Mouse (Mus musculus): ENCODE results near the gene Parva.

The Parva gene

GRCm38 (mm10) chr7:112426811-112427210 lies 494 bp upstream of the Parva start:
- no peak for DNase-seq

- peak; percentile 91 to 93 for DNase-seq
Observed at GRCm38 (mm10) chr7:112428158-112428535, 842 bp downstream of the Parva start.

- DNase-seq: no peak
Observed at GRCm38 (mm10) chr7:112439846-112440245, 12.5 kb downstream of the Parva start.

- DNase-seq: no peak
Observed at GRCm38 (mm10) chr7:112444152-112444984, 17.1 kb downstream of the Parva start.

GRCm38 (mm10) chr7:112444985-112445367 lies 17.7 kb downstream of the Parva start:
- DNase-seq: no peak

GRCm38 (mm10) chr7:112446498-112446897 lies 19.2 kb downstream of the Parva start:
- no peak for DNase-seq

- DNase-seq: peak; percentile 78 to 83
Observed at GRCm38 (mm10) chr7:112449954-112450700, 22.8 kb downstream of the Parva start.

GRCm38 (mm10) chr7:112452471-112452870 lies 25.2 kb downstream of the Parva start:
- no peak for DNase-seq

- no peak for DNase-seq
Observed at GRCm38 (mm10) chr7:112453805-112454214, 26.5 kb downstream of the Parva start.

GRCm38 (mm10) chr7:112454380-112454779 lies 27.1 kb downstream of the Parva start:
- DNase-seq: no peak

GRCm38 (mm10) chr7:112454951-112455350 lies 27.6 kb downstream of the Parva start:
- DNase-seq: no peak

GRCm38 (mm10) chr7:112455566-112456110 lies 28.3 kb downstream of the Parva start:
- DNase-seq: no peak

- no peak for DNase-seq
Observed at GRCm38 (mm10) chr7:112457373-112457772, 30.1 kb downstream of the Parva start.

GRCm38 (mm10) chr7:112457920-112458319 lies 30.6 kb downstream of the Parva start:
- DNase-seq: no peak

- DNase-seq: peak in 1 of 2 experiments; percentile 44
Observed at GRCm38 (mm10) chr7:112458440-112458839, 31.1 kb downstream of the Parva start.

- DNase-seq: no peak
Observed at GRCm38 (mm10) chr7:112463074-112463473, 35.8 kb downstream of the Parva start.

- no peak for DNase-seq
Observed at GRCm38 (mm10) chr7:112465920-112466319, 38.6 kb downstream of the Parva start.

- no peak for DNase-seq
Observed at GRCm38 (mm10) chr7:112466786-112467185, 39.5 kb downstream of the Parva start.

- DNase-seq: no peak
Observed at GRCm38 (mm10) chr7:112467687-112468111, 40.4 kb downstream of the Parva start.

- peak; percentile 64 to 82 for DNase-seq
Observed at GRCm38 (mm10) chr7:112469817-112470216, 42.5 kb downstream of the Parva start.

GRCm38 (mm10) chr7:112471316-112471715 lies 44.0 kb downstream of the Parva start:
- DNase-seq: peak in 1 of 2 experiments; percentile 46

GRCm38 (mm10) chr7:112472024-112472707 lies 44.9 kb downstream of the Parva start:
- DNase-seq: no peak

GRCm38 (mm10) chr7:112472708-112473281 lies 45.5 kb downstream of the Parva start:
- DNase-seq: no peak
